Mouse (Mus musculus): Measurements from ENCODE around the gene Foxa1.

DNA sequence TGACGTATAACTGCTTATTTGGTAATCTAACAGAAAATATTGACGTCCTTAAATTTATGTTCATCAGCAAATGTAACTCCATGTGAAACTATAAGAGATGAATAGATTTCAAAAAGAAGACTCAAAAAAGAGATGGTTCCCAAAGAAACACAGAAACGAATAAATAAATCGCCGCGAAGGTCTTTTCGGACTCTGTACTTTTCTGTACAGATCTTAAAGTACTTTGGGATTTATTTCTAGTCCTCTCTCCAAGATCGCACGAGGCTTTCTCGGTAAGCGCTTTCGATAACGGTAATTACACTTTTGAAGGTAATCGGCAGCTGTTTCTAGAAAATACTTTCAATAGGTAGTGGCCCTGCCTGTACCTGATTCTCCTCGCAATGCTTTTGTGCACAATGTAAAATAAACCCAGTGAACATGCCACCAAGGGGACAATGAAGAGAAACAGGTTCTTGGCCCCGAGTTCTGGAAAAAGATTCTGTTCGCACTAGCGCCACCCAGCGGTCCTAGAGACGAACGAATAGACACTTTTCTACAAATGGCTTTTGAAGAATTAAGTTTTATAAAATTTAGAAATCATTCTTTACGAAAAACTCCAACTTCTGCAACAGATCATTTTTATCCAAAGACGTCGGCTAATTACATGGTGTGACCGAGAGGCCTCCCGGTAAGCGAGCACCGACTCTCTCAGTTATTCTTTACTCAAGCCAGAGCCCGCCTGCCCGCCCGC, 1.9 kb downstream of the Foxa1 start:
- TF ChIP-seq CTCF (IDR thresholded peaks at IDR 0.05) (peak; percentile 72), EP300 (IDR thresholded peaks at IDR 0.05) (no peak)
